ENCODE assay signal across 16 mouse cellular contexts in the genomic region with DNA sequence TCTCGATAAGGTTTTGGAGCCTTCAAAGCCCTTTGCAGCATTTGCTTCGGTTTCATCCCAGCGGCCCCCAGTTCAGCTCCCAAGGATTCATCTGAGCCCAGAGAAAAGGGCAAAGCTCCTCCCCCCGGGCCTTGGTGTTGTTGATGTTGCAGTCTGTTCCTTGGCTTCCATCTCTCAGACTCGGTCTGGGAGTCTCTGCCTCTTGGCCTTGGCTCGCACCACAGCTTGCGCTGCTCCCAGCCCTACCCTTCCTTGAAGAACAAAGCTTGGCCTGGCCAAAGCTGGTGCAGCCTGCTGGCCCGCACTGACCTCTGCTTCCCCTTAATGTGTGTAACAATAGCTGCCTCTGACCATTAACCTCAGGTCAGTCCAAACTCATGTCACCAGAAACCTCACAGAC. TPM values are rescaled to one million over a fixed set of nuclear protein-coding genes. Genes with fewer than 3 reads are reported as not detected.
DNase-seq lines count a peak whose midpoint lies in the region; ATAC-seq and TF ChIP-seq lines count a peak whose summit lies in the region.
"Had no signal": no experiment of that assay in that cellular context is flagged by ENCODE, and none has a peak within 500 bp of the region (broad histone marks: within the 10 kb centered on the region; RNA-seq: fewer than 3 reads in every experiment).

No protein-coding gene starts in this region.

- H3K4me2 ChIP-seq in kidney, embryonic 16.5 days (replicated peaks; ENCODE audit: low read depth, low read length): no peak overlapping the region
- H3K4me2 ChIP-seq in heart, embryonic 14.5 days (ENCODE audit: low read length): no peak overlapping the region
- H3K4me2 ChIP-seq: forebrain, embryonic 12.5 days; hindbrain, embryonic 15.5 days; liver, embryonic 13.5 days had no signal

- H3K9ac ChIP-seq in kidney, embryonic 16.5 days (replicated peaks; ENCODE audit: low read length): no peak overlapping the region
- no peak overlapping the region for H3K9ac ChIP-seq in heart, embryonic 14.5 days (ENCODE audit: low read length)
- H3K9ac ChIP-seq: forebrain, embryonic 12.5 days; hindbrain, embryonic 15.5 days; liver, embryonic 13.5 days had no signal

- 0 out of 2 replicates have a peak, but pooled peaks cover 6% of the 10 kb centered on the region for H3K4me1 ChIP-seq in kidney, adult 2 months (ENCODE audit: control insufficient read depth, insufficient read depth, low read length)
- H3K4me1 ChIP-seq in kidney, embryonic 16.5 days (ENCODE audit: insufficient read depth, low read length): no peaks in the 10 kb centered on the region
- H3K4me1 ChIP-seq in heart, embryonic 14.5 days (ENCODE audit: control insufficient read depth in 2 of 2, insufficient read depth in 2 of 2, low read length in 2 of 2): no peaks in the 10 kb centered on the region
- H3K4me1 ChIP-seq: forebrain, embryonic 12.5 days; hindbrain, embryonic 15.5 days had no signal

- TF ChIP-seq POLR2A in kidney, adult 2 months (IDR thresholded peaks at IDR 0.05; ENCODE audit: low read depth, low read length): no peak

- peak overlapping the region; percentile 26 for H3K27ac ChIP-seq in kidney, adult 2 months (ENCODE audit: insufficient read depth, low read depth, low read length)
- H3K27ac ChIP-seq in kidney, embryonic 16.5 days (ENCODE audit: low read length): no peak overlapping the region
- H3K27ac ChIP-seq in heart, embryonic 14.5 days (replicated peaks in 1 of 2; ENCODE audit: control insufficient read depth in 1 of 2, insufficient read depth in 1 of 2, low read depth in 2 of 2, low read length in 2 of 2): no peak overlapping the region
- H3K27ac ChIP-seq: forebrain, embryonic 12.5 days; hindbrain, embryonic 15.5 days; liver, embryonic 13.5 days had no signal

- WGBS in kidney, adult 2 months: 71% methylated on average over 8 of the region's 8 CpGs
- 64% methylated on average over 8 of the region's 8 CpGs for WGBS in kidney, embryonic 16.5 days
- WGBS in heart, embryonic 14.5 days: 76% methylated on average over 8 of the region's 8 CpGs

- H3K4me3 ChIP-seq in kidney, adult 2 months (ENCODE audit: insufficient read depth, low read depth, low read length): no peak overlapping the region
- no peak overlapping the region for H3K4me3 ChIP-seq in kidney, embryonic 16.5 days (ENCODE audit: low read length)
- no peak overlapping the region for H3K4me3 ChIP-seq in heart, embryonic 14.5 days (ENCODE audit: control insufficient read depth in 1 of 2, insufficient read depth in 1 of 2, low read depth in 1 of 2, low read length in 2 of 2)
- H3K4me3 ChIP-seq: forebrain, embryonic 12.5 days; hindbrain, embryonic 15.5 days; liver, embryonic 13.5 days had no signal

- DNase-seq in kidney, adult 2 months: peak; percentile 86
- DNase-seq in adrenal gland, postnatal 14 days: peak; percentile 78
- DNase-seq in lung, postnatal 14 days: peak; percentile 74
- DNase-seq in c-Kit-positive CD71-positive TER-119-positive erythroid progenitor cells, embryonic 14.5 days (ENCODE audit: low spot score): no peak
- no peak for DNase-seq in left cerebral cortex, adult 8-10 months (ENCODE audit: low spot score in 2 of 2)
- DNase-seq: cerebellum, postnatal 25 days; liver, embryonic 13.5 days; right cerebral cortex, postnatal 25 days had no signal

- no peak for TF ChIP-seq CTCF in kidney, adult 2 months (conservative IDR thresholded peaks at IDR 0.05; ENCODE audit: insufficient read depth, insufficient read length, low read depth, low read length)

- H3K27me3 ChIP-seq in kidney, adult 2 months (replicated peaks; ENCODE audit: control insufficient read depth, insufficient read depth, low read length): no peaks in the 10 kb centered on the region
- no peaks in the 10 kb centered on the region for H3K27me3 ChIP-seq in kidney, embryonic 16.5 days (ENCODE audit: insufficient read depth, low read length)
- H3K27me3 ChIP-seq in heart, embryonic 14.5 days (ENCODE audit: control insufficient read depth, insufficient read depth, low read length): no peaks in the 10 kb centered on the region
- H3K27me3 ChIP-seq: CH12.LX; forebrain, embryonic 12.5 days; hindbrain, embryonic 15.5 days; liver, embryonic 13.5 days had no signal

- no peak for ATAC-seq in kidney, embryonic 16.5 days (ENCODE audit: low FRiP score, low TSS enrichment)
- ATAC-seq in heart, embryonic 14.5 days (ENCODE audit: insufficient number of reproducible peaks, insufficient read depth, low FRiP score, low read depth): 0 out of 2 replicates have a peak, but pooled peaks have one; percentile 20
- no peak for ATAC-seq in megakaryocyte-erythroid progenitor cell, adult 5-6 weeks (replicated peaks; ENCODE audit: low FRiP score, low TSS enrichment, poor library complexity, severe bottlenecking)
- ATAC-seq: activated CD4-positive, CD25-positive, alpha-beta regulatory T cell, adult 4 months had no signal

- H3K9me3 ChIP-seq in kidney, embryonic 16.5 days (ENCODE audit: low read length): no peaks in the 10 kb centered on the region
- 0 out of 2 replicates have a peak, but pooled peaks cover 4% of the 10 kb centered on the region for H3K9me3 ChIP-seq in heart, embryonic 14.5 days (ENCODE audit: control insufficient read depth, low read length)
- H3K9me3 ChIP-seq: forebrain, embryonic 12.5 days; hindbrain, embryonic 15.5 days; liver, embryonic 13.5 days had no signal

- H3K36me3 ChIP-seq in kidney, adult 2 months (ENCODE audit: control insufficient read depth, insufficient read depth, low read length): no peaks in the 10 kb centered on the region
- no peaks in the 10 kb centered on the region for H3K36me3 ChIP-seq in kidney, embryonic 16.5 days (ENCODE audit: insufficient read depth, low read length)
- H3K36me3 ChIP-seq in heart, embryonic 14.5 days (ENCODE audit: control insufficient read depth, insufficient read depth, low read length): no peaks in the 10 kb centered on the region
- H3K36me3 ChIP-seq: forebrain, embryonic 12.5 days; hindbrain, embryonic 15.5 days; liver, embryonic 13.5 days had no signal

RNA-seq across cellular contexts. Expression of a gene that starts 15.2 kb away (rescaled TPM):
- polyA plus RNA-seq in kidney, adult 2 months (2012; rRNA removed): 0.91 and 1.1 TPM in 2 replicates
- polyA plus RNA-seq in kidney, embryonic 16.5 days (2015; fragmentation: Nextera tagmentation; extraction: Ambion mirVana): 0.27 and 0.30 TPM in 2 replicates
- total RNA-seq in adrenal gland, postnatal 14 days (2021): 0.37 and 0.41 TPM in 2 replicates
- not detected in 2 replicates for polyA plus RNA-seq in heart, embryonic 14.5 days (2014; fragmentation: Nextera tagmentation; extraction: Ambion mirVana)
- total RNA-seq in megakaryocyte-erythroid progenitor cell, adult 5-6 weeks (2014; fragmentation: Nextera tagmentation): not detected in 2 replicates
- total RNA-seq in megakaryocyte-erythroid progenitor cell, adult 5-6 weeks (2017): 0.89 TPM in 1 of 2 replicates, not detected in the other
- 1 to 10 TPM in 1 of 4 experiments, under 1 TPM in 2, not detected in 1; 0.42 to 2.4 (median 0.64) TPM for total RNA-seq in left cerebral cortex, adult 8-10 months (2022)
- total RNA-seq: layer of hippocampus, postnatal 10 days had no signal
- polyA plus RNA-seq: forebrain, embryonic 12.5 days; hindbrain, embryonic 15.5 days; liver, embryonic 13.5 days had no signal

RNA-seq across cellular contexts. Expression of a gene that starts 18.4 kb away (rescaled TPM):
- polyA plus RNA-seq in kidney, adult 2 months (2012; rRNA removed): 31.5 and 35.5 TPM in 2 replicates
- polyA plus RNA-seq in kidney, embryonic 16.5 days (2015; fragmentation: Nextera tagmentation; extraction: Ambion mirVana): 16.9 and 17.4 TPM in 2 replicates
- total RNA-seq in adrenal gland, postnatal 14 days (2021): 19.6 and 32.7 TPM in 2 replicates
- 9.3 and 10.8 TPM in 2 replicates for polyA plus RNA-seq in heart, embryonic 14.5 days (2014; fragmentation: Nextera tagmentation; extraction: Ambion mirVana)
- total RNA-seq in megakaryocyte-erythroid progenitor cell, adult 5-6 weeks (2014; fragmentation: Nextera tagmentation): 3.1 and 4.4 TPM in 2 replicates
- total RNA-seq in megakaryocyte-erythroid progenitor cell, adult 5-6 weeks (2017): 39.2 and 50.6 TPM in 2 replicates
- 10 to 100 TPM in 2 of 4 experiments, 1 to 10 TPM in 2; 6.8 to 10.8 (median 9.4) TPM for total RNA-seq in left cerebral cortex, adult 8-10 months (2022)

Comparison
In these comparisons a context has a peak if more than half of its experiments do, and no peak if none do; other contexts are left out.
1. DNase-seq: peak in kidney, adult 2 months (single experiment), adrenal gland, postnatal 14 days (single experiment) and lung, postnatal 14 days (single experiment); none in c-Kit-positive CD71-positive TER-119-positive erythroid progenitor cells, embryonic 14.5 days (single experiment) and left cerebral cortex, adult 8-10 months (0 of 2).